Mouse (Mus musculus) cortical plate, adult 2 months (tissue): ENCODE results near the gene Phf14. TPM values are rescaled to one million over a fixed set of nuclear protein-coding genes. Genes with fewer than 3 reads are reported as not detected.

Experiments
- H3K27ac ChIP-seq: fragments of 200-500 bp; 2 replicates; pipeline ENCODE4 v1.5.1; 2012; ENCODE audit warnings: low read length, control low read depth, inconsistent platforms; ENCODE audit not compliant: insufficient read depth
- H3K4me1 ChIP-seq: fragments of 200-500 bp; 2 replicates; pipeline ENCODE4 v1.6.1; 2011; ENCODE audit warnings: low read length; ENCODE audit not compliant: control insufficient read depth, insufficient read depth
- H3K4me3 ChIP-seq: fragments of 200-500 bp; 2 replicates; pipeline ENCODE4 v1.5.1; 2011; ENCODE audit warnings: mild to moderate bottlenecking, low read length, control low read depth; ENCODE audit not compliant: insufficient read depth
- CTCF ChIP-seq: fragments of 200-500 bp; IDR thresholded peaks from 2 replicates; pipeline ENCODE4 v1.5.1; 2011; ENCODE audit warnings: mild to moderate bottlenecking, control low read depth, low read length; ENCODE audit not compliant: insufficient read depth; ENCODE audit errors: extremely low read depth
- POLR2A ChIP-seq: fragments of 200-500 bp; IDR thresholded peaks from 2 replicates; pipeline ENCODE4 v1.6.1; 2011; ENCODE audit warnings: mild to moderate bottlenecking, low read length, control low read depth; ENCODE audit not compliant: insufficient read depth; ENCODE audit errors: extremely low read depth
- polyA plus RNA-seq: library from polyadenylated mRNA; depleted of rRNA; stranded (reverse); fragments of >200 nt; gene quantifications from 2 replicates; pipeline ENCODE4 v1.2.3, GENCODE M21; 2012

Phf14 gene
- polyA plus RNA-seq, 1 experiment, result 47.8 TPM

DNA sequence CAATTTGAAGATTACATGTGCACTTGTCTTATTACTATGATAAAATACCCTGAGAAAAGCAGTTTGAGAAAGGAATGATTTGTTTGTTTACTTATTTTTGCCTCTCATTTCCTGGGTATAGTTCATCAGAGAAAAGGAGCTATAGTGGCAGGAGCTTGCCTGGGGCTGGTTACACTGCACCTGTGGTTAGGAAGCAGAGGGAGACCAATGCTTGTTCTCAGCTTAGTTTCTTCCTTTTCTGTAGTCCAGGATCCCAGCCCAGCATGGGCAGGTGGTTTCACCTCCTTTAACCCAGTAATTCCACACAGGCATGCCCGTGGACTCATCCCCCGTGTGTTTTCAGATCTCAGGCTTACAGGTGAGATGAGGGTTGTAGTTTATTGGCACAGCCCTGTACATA lies 107.1 kb downstream of the Phf14 start:
- TF ChIP-seq CTCF (no peak), POLR2A (no peak)
- no peaks in the 10 kb centered on the region; the same call in 1 of the 2 replicates for H3K4me1 ChIP-seq
- H3K4me3 ChIP-seq, result no peak overlapping the region
- no peak overlapping the region for H3K27ac ChIP-seq

- H3K4me1 ChIP-seq, result no peaks in the 10 kb centered on the region
- H3K27ac ChIP-seq, result no peak overlapping the region
- H3K4me3 ChIP-seq, result no peak overlapping the region
- TF ChIP-seq CTCF (no peak), POLR2A (no peak)
Observed at GRCm38 (mm10) chr6:12019736-12020135, 112.1 kb downstream of the Phf14 start.

DNA sequence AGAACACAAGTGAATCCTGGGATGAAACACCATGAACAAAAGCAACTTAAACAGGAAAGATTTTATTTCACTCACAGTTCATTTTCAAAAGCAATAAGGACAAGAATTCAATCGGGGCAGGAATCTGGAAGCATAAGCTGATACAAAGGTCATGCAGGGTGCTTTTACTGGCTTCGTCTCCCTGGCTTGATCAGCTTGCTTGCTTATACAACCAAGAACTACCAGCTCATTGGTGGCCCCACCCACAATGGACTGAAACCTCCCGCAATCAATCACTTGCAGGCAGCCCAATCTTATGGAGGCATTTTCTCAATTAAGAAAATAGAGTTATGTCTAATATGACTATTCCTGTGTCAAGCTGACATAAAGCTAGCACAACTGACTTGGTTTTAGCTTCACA lies 112.5 kb downstream of the Phf14 start:
- Histone ChIP-seq H3K27ac (no peak overlapping the region), H3K4me3 (no peak overlapping the region), H3K4me1 (no peaks in the 10 kb centered on the region)
- no peak for TF ChIP-seq POLR2A
- no peak for TF ChIP-seq CTCF

DNA sequence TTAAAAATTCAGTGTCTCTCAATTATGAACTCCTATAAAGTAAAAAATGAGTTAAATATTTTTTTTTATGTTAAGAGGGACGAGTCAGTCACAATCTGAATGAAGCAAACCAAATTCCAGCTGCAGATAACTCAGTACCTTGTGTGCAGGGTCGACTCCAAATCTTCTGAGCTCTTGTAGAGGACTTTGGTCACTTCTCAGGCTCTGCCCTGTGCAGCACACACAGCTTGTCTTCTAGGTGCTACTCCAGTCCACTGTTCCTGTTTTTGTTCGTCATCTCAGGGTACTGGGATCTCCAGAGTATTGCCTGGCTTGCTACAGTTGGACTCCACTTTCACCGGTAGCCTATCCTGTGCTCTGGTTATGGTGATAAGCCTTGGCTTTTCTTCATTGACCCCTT lies 113.1 kb downstream of the Phf14 start:
- no peak overlapping the region for H3K27ac ChIP-seq
- no peaks in the 10 kb centered on the region for H3K4me1 ChIP-seq
- TF ChIP-seq POLR2A (no peak), CTCF (no peak)
- H3K4me3 ChIP-seq, result no peak overlapping the region

DNA sequence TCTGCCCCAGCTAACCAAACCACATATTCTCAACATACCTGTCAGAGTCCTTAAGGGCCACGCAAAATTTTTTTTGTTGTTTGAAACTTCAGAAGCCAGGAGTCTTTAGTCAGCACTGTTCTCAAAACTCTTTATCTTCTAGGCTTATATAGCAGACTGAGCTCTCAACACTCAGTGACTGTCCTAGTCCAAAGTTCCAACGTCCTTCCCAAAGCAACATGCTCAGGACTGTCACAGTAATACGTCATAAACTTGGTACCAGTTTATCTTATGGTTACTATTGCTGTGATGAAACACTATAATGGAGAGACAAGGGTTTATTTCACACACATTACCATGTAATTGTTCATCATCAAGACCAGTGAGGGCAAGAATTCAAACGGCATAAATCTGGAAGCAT lies 113.9 kb downstream of the Phf14 start:
- TF ChIP-seq CTCF (no peak), POLR2A (no peak)

GRCm38 (mm10) chr6:12023395-12023794 lies 115.8 kb downstream of the Phf14 start:
- no peak overlapping the region for H3K4me3 ChIP-seq
- no peak overlapping the region for H3K27ac ChIP-seq
- no peaks in the 10 kb centered on the region for H3K4me1 ChIP-seq
- TF ChIP-seq CTCF (no peak), POLR2A (no peak)

More for the DNA sequence above, 113.9 kb downstream of the Phf14 start:
- H3K4me3 ChIP-seq, result no peak overlapping the region
- H3K4me1 ChIP-seq, result no peaks in the 10 kb centered on the region
- no peak overlapping the region for H3K27ac ChIP-seq

DNA sequence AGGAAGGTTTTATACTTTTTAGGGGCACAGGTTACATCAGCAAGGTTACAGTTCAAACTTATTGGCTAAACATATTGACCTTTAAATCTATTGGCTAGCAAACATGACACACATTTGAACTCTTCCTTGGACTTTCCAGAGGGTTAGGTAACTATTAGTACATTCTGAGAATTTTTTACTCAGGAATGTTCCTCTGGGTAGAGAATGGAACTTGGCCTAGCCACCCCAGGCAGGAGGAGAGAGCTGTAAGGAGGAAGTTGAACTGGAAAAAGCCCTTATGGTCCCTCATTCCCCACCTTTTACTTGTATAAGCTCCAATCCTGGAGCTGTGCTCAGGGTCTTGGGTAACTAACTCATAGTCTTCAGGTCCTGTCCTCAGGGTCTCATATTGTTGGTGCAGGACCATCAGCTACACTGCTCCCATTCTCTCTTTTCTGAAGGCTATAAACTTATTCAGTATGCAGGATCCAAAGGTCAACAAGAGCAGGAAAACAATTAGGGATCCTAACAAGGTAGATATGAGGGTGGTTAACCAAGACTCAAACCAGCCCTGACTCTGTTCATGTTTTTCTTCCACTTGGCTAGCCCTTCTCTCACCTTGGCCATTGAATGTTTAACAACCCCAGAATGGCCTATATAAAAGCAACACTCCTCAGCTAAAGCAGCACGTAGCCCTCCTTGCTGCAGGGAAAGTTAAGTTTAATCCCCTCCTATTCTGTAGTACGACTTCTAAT lies 119.4 kb downstream of the Phf14 start:
- Histone ChIP-seq H3K27ac (no peak overlapping the region), H3K4me1 (no peaks in the 10 kb centered on the region), H3K4me3 (no peak overlapping the region)
- no peak for TF ChIP-seq POLR2A

- no peak for TF ChIP-seq POLR2A
- no peak for TF ChIP-seq CTCF
Observed at GRCm38 (mm10) chr6:12034561-12034960, 127.0 kb downstream of the Phf14 start.

DNA sequence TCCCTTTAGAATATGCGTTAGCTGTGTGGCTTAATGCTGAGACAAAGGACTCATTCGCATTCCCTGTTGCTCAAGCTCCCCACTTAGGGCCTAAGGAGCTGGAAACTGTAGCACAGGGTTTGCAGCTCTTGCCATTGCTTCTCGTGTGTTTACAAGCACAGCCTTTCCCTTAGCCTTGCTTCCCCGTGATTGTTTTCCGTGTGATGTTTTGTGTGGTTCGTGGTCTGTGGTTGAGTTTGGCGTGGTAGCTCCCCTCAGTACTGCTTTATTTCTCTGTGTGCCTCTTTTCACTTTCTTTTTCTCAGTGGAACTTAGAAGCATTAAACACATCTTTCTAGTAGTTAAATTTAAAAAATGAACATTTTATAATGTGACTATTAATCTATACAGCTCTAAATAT lies 130.7 kb downstream of the Phf14 start:
- TF ChIP-seq CTCF, result no peak
- no peak for TF ChIP-seq POLR2A
- H3K4me3 ChIP-seq, result no peak overlapping the region
- no peaks in the 10 kb centered on the region for H3K4me1 ChIP-seq
- H3K27ac ChIP-seq, result no peak overlapping the region

More at GRCm38 (mm10) chr6:12034561-12034960, 127.0 kb downstream of the Phf14 start:
- no peak overlapping the region for H3K4me3 ChIP-seq
- H3K4me1 ChIP-seq, result no peaks in the 10 kb centered on the region
- H3K27ac ChIP-seq, result no peak overlapping the region

DNA sequence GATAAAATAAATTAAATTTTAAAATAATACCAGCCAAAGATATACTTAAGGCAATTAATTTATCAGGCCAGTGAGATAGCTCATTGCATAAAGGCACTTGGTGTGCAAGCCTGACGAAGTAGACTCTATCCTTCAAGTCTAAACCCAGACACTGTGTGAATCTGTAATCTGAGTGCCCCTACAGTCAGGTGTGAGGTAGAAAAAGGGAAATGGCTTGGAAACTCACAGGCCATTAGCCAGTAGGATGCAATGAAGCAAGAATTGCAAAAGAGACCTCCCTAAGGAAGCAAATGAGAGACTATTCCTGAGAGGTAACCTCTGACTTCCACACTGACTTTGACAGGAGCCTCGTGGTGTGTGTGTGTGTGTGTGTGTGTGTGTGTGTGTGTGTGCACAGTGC lies 145.3 kb downstream of the Phf14 start:
- Histone ChIP-seq H3K4me3 (no peak overlapping the region), H3K27ac (no peak overlapping the region), H3K4me1 (no peaks in the 10 kb centered on the region)
- no peak for TF ChIP-seq CTCF
- TF ChIP-seq POLR2A, result no peak

- Histone ChIP-seq H3K27ac (no peak overlapping the region), H3K4me1 (no peaks in the 10 kb centered on the region), H3K4me3 (no peak overlapping the region)
- TF ChIP-seq CTCF (no peak), POLR2A (no peak)
Observed at GRCm38 (mm10) chr6:12054149-12054548, 146.5 kb downstream of the Phf14 start.
